20 mouse cellular contexts compared by ENCODE assay signal in genomic region chr11:76283841-76284240, GRCm38 (mm10). TPM values are rescaled to one million over a fixed set of nuclear protein-coding genes. Genes with fewer than 3 reads are reported as not detected.
DNase-seq lines count a peak whose midpoint lies in the region; ATAC-seq and TF ChIP-seq lines count a peak whose summit lies in the region.
"Had no signal": no experiment of that assay in that cellular context is flagged by ENCODE, and none has a peak within 500 bp of the region (broad histone marks: within the 10 kb centered on the region; RNA-seq: fewer than 3 reads in every experiment).

No protein-coding gene starts in this region.

- no peak for TF ChIP-seq POLR2A in heart, adult 2 months (IDR thresholded peaks at IDR 0.05; ENCODE audit: insufficient read depth, low read depth, low read length)
- no peak for TF ChIP-seq POLR2A in ES-Bruce4 (IDR thresholded peaks at IDR 0.05; ENCODE audit: insufficient read depth, low read length)

- 0 out of 2 replicates have a peak, but pooled peaks cover 2% of the 10 kb centered on the region for H3K79me2 ChIP-seq in heart, adult 2 months (replicated peaks; ENCODE audit: control insufficient read depth, insufficient read depth, low read length)

- H3K4me3 ChIP-seq in heart, adult 2 months, result no peak overlapping the region
- no peak overlapping the region for H3K4me3 ChIP-seq in ES-Bruce4 (ENCODE audit: low read depth, low read length)
- H3K4me3 ChIP-seq in stomach, postnatal 0 days (ENCODE audit: low read depth, low read length), result no peak overlapping the region
- H3K4me3 ChIP-seq: embryonic facial prominence, embryonic 15.5 days; forebrain, embryonic 15.5 days; heart, embryonic 10.5 days; hindbrain, embryonic 12.5 days had no signal

- no peak for TF ChIP-seq EP300 in heart, adult 2 months (IDR thresholded peaks at IDR 0.05; ENCODE audit: insufficient read depth, low read depth, low read length)
- no peak for TF ChIP-seq EP300 in ES-Bruce4 (IDR thresholded peaks at IDR 0.05; ENCODE audit: insufficient read depth, low read depth, low read length)
- TF ChIP-seq EP300 in stomach, postnatal 0 days (optimal IDR thresholded peaks at IDR 0.05), result no peak

- H3K4me2 ChIP-seq in stomach, postnatal 0 days (replicated peaks; ENCODE audit: low read depth), result no peak overlapping the region
- H3K4me2 ChIP-seq: embryonic facial prominence, embryonic 15.5 days; forebrain, embryonic 15.5 days; hindbrain, embryonic 12.5 days had no signal

- H3K9ac ChIP-seq in heart, adult 2 months (ENCODE audit: low read depth, low read length), result no peak overlapping the region
- no peak overlapping the region for H3K9ac ChIP-seq in ES-Bruce4 (ENCODE audit: low read depth, poor library complexity, severe bottlenecking)
- H3K9ac ChIP-seq in stomach, postnatal 0 days (ENCODE audit: low read length), result no peak overlapping the region
- H3K9ac ChIP-seq: embryonic facial prominence, embryonic 15.5 days; forebrain, embryonic 15.5 days; hindbrain, embryonic 12.5 days had no signal

- H3K36me3 ChIP-seq in heart, adult 2 months (ENCODE audit: control insufficient read depth, insufficient read depth, low read length), result no peaks in the 10 kb centered on the region
- H3K36me3 ChIP-seq in ES-Bruce4 (ENCODE audit: control insufficient read depth, insufficient read depth, low read length, poor library complexity, severe bottlenecking), result no peaks in the 10 kb centered on the region
- H3K36me3 ChIP-seq in stomach, postnatal 0 days (ENCODE audit: control insufficient read depth, insufficient read depth, low read length), result no peaks in the 10 kb centered on the region
- H3K36me3 ChIP-seq: forebrain, embryonic 15.5 days; hindbrain, embryonic 12.5 days had no signal

- no peak overlapping the region for H3K27ac ChIP-seq in heart, adult 2 months
- H3K27ac ChIP-seq in ES-Bruce4 (ENCODE audit: insufficient read depth, low read length), result 0 out of 2 replicates have a peak overlapping the region, but pooled peaks have one; percentile 21
- H3K27ac ChIP-seq in stomach, postnatal 0 days (replicated peaks), result no peak overlapping the region
- H3K27ac ChIP-seq: embryonic facial prominence, embryonic 15.5 days; forebrain, embryonic 15.5 days; heart, embryonic 10.5 days; hindbrain, postnatal 0 days had no signal

- 88% methylated on average over 6 of the region's 6 CpGs for WGBS in heart, adult 2 months
- 77% methylated on average over 6 of the region's 6 CpGs for WGBS in stomach, postnatal 0 days

- no peaks in the 10 kb centered on the region for H3K27me3 ChIP-seq in heart, adult 2 months (ENCODE audit: control insufficient read depth, insufficient read depth, low read length)
- H3K27me3 ChIP-seq in ES-Bruce4 (ENCODE audit: control insufficient read depth, insufficient read depth, low read length, poor library complexity, severe bottlenecking), result no peaks in the 10 kb centered on the region
- no peaks in the 10 kb centered on the region for H3K27me3 ChIP-seq in stomach, postnatal 0 days (ENCODE audit: control insufficient read depth, insufficient read depth, low read length)
- H3K27me3 ChIP-seq: embryonic facial prominence, embryonic 15.5 days; forebrain, embryonic 15.5 days; hindbrain, embryonic 12.5 days; Patski had no signal

- peak; percentile 18; the same call in 1 of the 2 replicates for TF ChIP-seq CTCF in heart, adult 2 months (IDR thresholded peaks at IDR 0.05)
- no peak for TF ChIP-seq CTCF in ES-Bruce4 (IDR thresholded peaks at IDR 0.05; ENCODE audit: low read depth, low read length)
- peak; percentile 20 for TF ChIP-seq CTCF in stomach, postnatal 0 days (IDR thresholded peaks at IDR 0.05; ENCODE audit: low read depth)

- intact Hi-C loops in heart, adult 2 months (cut with DNase I), result no loop called here

- no peak for ATAC-seq in stomach, postnatal 0 days (ENCODE audit: low FRiP score, low TSS enrichment)
- ATAC-seq: activated CD4-positive, CD25-positive, alpha-beta regulatory T cell, adult 4 months; forebrain, embryonic 15.5 days; hindbrain, postnatal 0 days; Patski had no signal

- H3K9me3 ChIP-seq in ES-Bruce4 (replicated peaks; ENCODE audit: control insufficient read depth, insufficient read depth, low read length, poor library complexity, severe bottlenecking), result no peaks in the 10 kb centered on the region
- no peaks in the 10 kb centered on the region for H3K9me3 ChIP-seq in stomach, postnatal 0 days (ENCODE audit: control insufficient read depth, low read length)
- H3K9me3 ChIP-seq: embryonic facial prominence, embryonic 15.5 days; forebrain, embryonic 15.5 days; hindbrain, embryonic 12.5 days had no signal

- DNase-seq in heart, adult 2 months, result no peak
- DNase-seq in heart, adult 11 months, result no peak
- peak; percentile 59 for DNase-seq in 3T3-L1 (ENCODE audit: low read depth, low spot score)
- DNase-seq in stomach, postnatal 0 days (ENCODE audit: low spot score), result no peak
- no peak for DNase-seq in cerebellum, postnatal 36 days
- DNase-seq: adrenal gland, postnatal 25 days; cerebellum, adult 2 months; cerebellum, postnatal 10 days; embryo, embryonic 11 days; gastrocnemius, postnatal 25 days; heart, postnatal 10 days; heart, postnatal 4 days had no signal

- H3K4me1 ChIP-seq in heart, adult 2 months (ENCODE audit: control insufficient read depth, insufficient read depth, low read length), result peaks cover 7% of the 10 kb centered on the region
- peaks cover 12% of the 10 kb centered on the region for H3K4me1 ChIP-seq in ES-Bruce4 (ENCODE audit: control insufficient read depth, insufficient read depth, low read length)
- H3K4me1 ChIP-seq in stomach, postnatal 0 days (replicated peaks; ENCODE audit: control insufficient read depth, insufficient read depth), result peaks cover 3% of the 10 kb centered on the region; the same call in 1 of the 2 replicates

RNA-seq across cellular contexts. Expression of gene Glod4, which starts 40.3 kb away (rescaled TPM):
- total RNA-seq in heart, adult 2 months (2021), result 10 to 100 TPM; 34.2 to 41.5 TPM
- polyA plus RNA-seq in heart, adult 2 months (2012; rRNA removed), result 12.0 and 26.7 TPM in 2 replicates
- polyA plus RNA-seq in ES-Bruce4 (2011; ENCODE audit: insufficient read depth, insufficient read length, low read depth, missing spikeins), result 163 and 165 TPM in 2 replicates
- 92.9 and 99.9 TPM in 2 replicates for polyA plus RNA-seq in stomach, postnatal 0 days (2015; fragmentation: Nextera tagmentation; extraction: Ambion mirVana)

RNA-seq across cellular contexts. Expression of gene Mrm3, which starts 40.3 kb away (rescaled TPM):
- total RNA-seq in heart, adult 2 months (2021), result 10 to 100 TPM; 21.8 to 23.4 TPM
- 11.9 and 18.7 TPM in 2 replicates for polyA plus RNA-seq in heart, adult 2 months (2012; rRNA removed)
- polyA plus RNA-seq in ES-Bruce4 (2011; ENCODE audit: insufficient read depth, insufficient read length, low read depth, missing spikeins), result 9.2 and 12.1 TPM in 2 replicates
- 13.4 and 14.7 TPM in 2 replicates for polyA plus RNA-seq in stomach, postnatal 0 days (2015; fragmentation: Nextera tagmentation; extraction: Ambion mirVana)
